Mouse (Mus musculus): ENCODE data around the gene Rapgef4.

DNA sequence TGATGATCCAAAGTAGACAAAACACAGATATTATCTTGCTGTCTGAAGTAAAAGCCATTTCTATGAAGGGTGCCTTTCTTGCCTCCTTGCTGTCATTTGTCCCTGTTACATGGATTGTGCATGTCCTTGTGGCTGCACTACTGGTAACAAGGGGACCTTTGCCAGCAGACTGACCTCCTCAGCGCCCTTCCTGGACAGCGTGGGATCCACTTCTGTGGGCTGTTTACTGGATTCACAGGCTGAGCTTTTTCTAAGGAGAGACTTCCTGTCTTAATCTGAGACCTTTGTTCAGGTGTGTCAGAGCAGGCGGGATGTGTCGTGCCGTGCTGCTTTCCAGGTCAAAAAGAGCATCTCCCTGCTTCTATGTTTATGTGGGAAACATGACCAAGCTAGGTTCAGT is 132.7 kb downstream of the Rapgef4 start:
- TF ChIP-seq POLR2A (IDR thresholded peaks at IDR 0.05; ENCODE audit: control insufficient read depth, extremely low read depth, insufficient read depth, low read length, poor library complexity): no peak
- no peak for TF ChIP-seq CTCF (IDR thresholded peaks at IDR 0.05; ENCODE audit: borderline replicate concordance, control insufficient read depth, extremely low read depth, insufficient read depth, low read length, poor library complexity)

All from thymus, adult 2 months (tissue).